Mouse (Mus musculus) bone marrow, adult 2 months (tissue): Measurements from ENCODE around the gene Ssbp4.

Experiments used
- CTCF ChIP-seq: fragments of 200-500 bp; IDR thresholded peaks from 2 replicates; pipeline ENCODE4 v1.5.1; 2011; ENCODE audit warnings: low read length, control low read depth; ENCODE audit not compliant: control insufficient read depth, insufficient read depth
- POLR2A ChIP-seq: fragments of 200-500 bp; IDR thresholded peaks from 2 replicates; pipeline ENCODE4 v1.6.1; 2011; ENCODE audit warnings: low read depth, mild to moderate bottlenecking, control low read depth, low read length, borderline replicate concordance; ENCODE audit not compliant: control insufficient read depth

DNA sequence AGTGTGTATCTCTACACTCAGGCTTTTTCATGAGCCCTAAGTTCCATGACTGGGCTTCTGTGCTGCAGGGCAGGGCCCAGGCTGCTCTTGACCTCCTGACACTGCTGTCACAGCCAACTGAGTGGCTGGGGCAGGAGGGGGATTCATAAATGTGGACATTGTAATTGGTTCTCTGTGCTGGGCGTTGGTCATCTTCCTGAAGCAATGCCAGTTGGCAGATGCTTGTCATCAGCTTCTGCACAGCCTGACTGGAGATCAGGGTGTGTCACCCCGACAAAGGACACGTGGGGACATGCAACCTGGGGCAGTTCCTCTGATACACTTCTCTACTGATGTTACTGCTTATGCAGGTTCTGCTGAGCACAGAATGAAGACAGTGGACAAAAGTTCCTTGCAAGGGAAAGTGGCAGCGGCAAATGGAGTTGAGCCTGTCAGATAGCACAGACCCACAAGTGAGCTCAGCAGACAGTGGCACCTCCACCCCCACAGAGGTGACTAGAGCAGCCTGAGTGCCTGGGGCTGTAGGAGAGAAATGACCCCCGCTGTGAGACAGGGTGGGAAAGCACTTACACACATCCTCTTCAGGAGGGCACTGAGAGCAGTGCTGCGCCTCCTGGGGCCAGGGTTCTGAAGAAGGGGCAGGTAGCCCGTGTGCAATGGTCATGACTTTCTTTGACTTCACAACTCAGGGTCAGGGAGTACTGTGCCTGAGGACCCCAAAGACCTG, 46.7 kb downstream of the Ssbp4 start:
- no peak for TF ChIP-seq POLR2A
- TF ChIP-seq CTCF: no peak
